Mouse (Mus musculus) cortical plate, adult 2 months (tissue): Measurements from ENCODE around the gene Npl. TPM values are rescaled to one million over a fixed set of nuclear protein-coding genes. Genes with fewer than 3 reads are reported as not detected.
A peak's percentile ranks its signal among the peaks of the same experiment; 100 is the strongest.

Source experiments
- H3K27ac ChIP-seq: fragments of 200-500 bp; 2 replicates; pipeline ENCODE4 v1.5.1; 2012; ENCODE audit warnings: low read length, control low read depth, inconsistent platforms; ENCODE audit not compliant: insufficient read depth
- H3K4me1 ChIP-seq: fragments of 200-500 bp; 2 replicates; pipeline ENCODE4 v1.6.1; 2011; ENCODE audit warnings: low read length; ENCODE audit not compliant: control insufficient read depth, insufficient read depth
- H3K4me3 ChIP-seq: fragments of 200-500 bp; 2 replicates; pipeline ENCODE4 v1.5.1; 2011; ENCODE audit warnings: mild to moderate bottlenecking, low read length, control low read depth; ENCODE audit not compliant: insufficient read depth
- CTCF ChIP-seq: fragments of 200-500 bp; IDR thresholded peaks from 2 replicates; pipeline ENCODE4 v1.5.1; 2011; ENCODE audit warnings: mild to moderate bottlenecking, control low read depth, low read length; ENCODE audit not compliant: insufficient read depth; ENCODE audit errors: extremely low read depth
- POLR2A ChIP-seq: fragments of 200-500 bp; IDR thresholded peaks from 2 replicates; pipeline ENCODE4 v1.6.1; 2011; ENCODE audit warnings: mild to moderate bottlenecking, low read length, control low read depth; ENCODE audit not compliant: insufficient read depth; ENCODE audit errors: extremely low read depth
- polyA plus RNA-seq: library from polyadenylated mRNA; depleted of rRNA; stranded (reverse); fragments of >200 nt; gene quantifications from 2 replicates; pipeline ENCODE4 v1.2.3, GENCODE M21; 2012; rRNA removed

Npl gene
- polyA plus RNA-seq, 1 experiment, result 3.3 TPM

DNA sequence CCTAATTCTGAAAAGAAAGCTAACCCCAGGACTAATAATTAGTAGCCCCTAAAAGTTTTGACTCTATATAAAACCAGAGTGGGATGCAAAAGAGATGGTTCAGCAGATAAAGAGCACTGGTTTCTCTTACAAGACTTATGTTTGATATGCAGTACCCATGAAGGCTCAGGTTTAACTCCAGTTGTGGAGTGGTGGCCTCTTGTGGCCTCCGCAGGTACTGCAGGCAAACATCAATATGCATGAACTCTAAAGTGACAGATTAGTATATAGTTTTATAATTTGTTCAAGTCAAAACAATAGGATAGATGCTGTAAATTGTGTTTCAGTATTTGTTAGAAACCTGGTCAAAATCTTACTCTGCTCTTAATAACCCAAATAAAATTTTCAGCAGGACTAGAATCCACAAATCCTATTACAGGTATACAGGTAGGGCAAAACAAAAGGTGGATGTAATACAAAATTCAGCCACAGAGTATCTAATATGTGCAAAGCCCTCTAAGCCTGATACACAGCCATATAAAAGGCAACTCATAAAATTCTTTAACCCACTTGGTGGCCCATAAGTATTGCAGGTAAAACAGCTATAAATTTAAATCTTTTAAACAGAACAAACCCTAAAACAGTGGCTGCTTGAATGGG lies 69.3 kb downstream of the Npl start:
- H3K27ac ChIP-seq, result no peak overlapping the region
- H3K4me3 ChIP-seq, result no peak overlapping the region
- TF ChIP-seq CTCF (peak; percentile 68), POLR2A (no peak)
- 0 out of 2 replicates have a peak, but pooled peaks cover 2% of the 10 kb centered on the region for H3K4me1 ChIP-seq

DNA sequence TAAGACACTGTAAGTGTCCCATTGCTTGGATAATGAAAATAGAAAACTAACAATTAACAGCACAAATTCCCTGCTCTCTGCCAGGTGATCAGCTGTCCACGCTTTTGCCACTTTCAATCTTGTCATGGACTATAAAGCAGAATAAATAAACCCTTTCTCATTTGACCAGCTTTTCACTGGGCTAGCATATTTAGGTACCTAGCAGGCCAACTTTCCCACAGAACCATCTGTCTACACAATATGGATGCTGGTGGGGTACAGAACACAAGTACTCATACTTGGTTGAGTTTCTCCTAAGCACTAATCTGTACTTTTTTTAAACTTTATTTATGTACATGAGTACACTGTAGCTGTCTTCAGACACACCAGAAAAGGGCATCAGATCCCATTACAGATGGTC lies 70.5 kb downstream of the Npl start:
- TF ChIP-seq CTCF (no peak), POLR2A (no peak)
- H3K27ac ChIP-seq, result no peak overlapping the region
- no peak overlapping the region for H3K4me3 ChIP-seq
- no peaks in the 10 kb centered on the region for H3K4me1 ChIP-seq

DNA sequence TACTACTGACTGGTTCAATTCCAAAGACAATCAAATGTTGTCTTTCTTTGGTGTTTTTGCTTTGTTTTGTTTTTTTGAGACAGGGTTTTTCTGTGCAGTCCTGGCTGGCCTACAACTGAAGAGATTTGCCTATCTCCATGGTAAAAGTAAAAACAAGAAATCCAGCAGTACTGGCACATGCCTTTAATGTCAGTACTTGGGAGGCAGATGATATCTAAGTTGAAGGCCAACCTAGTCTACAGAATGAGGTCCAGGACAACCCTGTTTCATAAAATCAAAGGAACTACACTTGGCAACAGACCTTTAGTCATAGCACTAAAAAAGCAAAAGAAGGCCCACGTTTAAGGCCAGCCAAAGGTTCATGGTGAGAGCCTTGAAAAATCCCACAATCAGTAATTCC lies 88.0 kb downstream of the Npl start:
- H3K4me3 ChIP-seq, result no peak overlapping the region
- no peak overlapping the region for H3K27ac ChIP-seq
- no peaks in the 10 kb centered on the region for H3K4me1 ChIP-seq
- TF ChIP-seq CTCF (no peak), POLR2A (no peak)

DNA sequence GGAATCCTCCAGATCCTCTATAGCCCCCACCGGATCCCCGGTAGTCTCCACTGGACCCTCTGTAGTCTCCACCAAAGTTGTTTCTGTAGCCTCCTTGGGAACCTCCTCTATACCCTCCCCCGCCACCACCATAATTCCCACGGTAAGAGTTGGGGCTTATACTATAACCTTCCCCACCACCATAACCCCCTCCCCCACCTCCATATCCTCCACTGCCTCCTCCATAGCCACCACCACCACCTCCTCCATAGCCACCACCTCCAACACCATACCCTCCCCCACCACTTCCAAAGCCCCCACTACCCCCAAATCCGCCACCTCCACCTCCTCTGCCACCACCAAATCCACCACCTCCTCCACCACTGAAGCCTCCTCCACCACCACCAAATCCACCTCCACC lies 93.7 kb downstream of the Npl start:
- TF ChIP-seq CTCF (no peak), POLR2A (no peak)
- no peak overlapping the region for H3K4me3 ChIP-seq
- H3K27ac ChIP-seq, result no peak overlapping the region
- no peaks in the 10 kb centered on the region for H3K4me1 ChIP-seq

DNA sequence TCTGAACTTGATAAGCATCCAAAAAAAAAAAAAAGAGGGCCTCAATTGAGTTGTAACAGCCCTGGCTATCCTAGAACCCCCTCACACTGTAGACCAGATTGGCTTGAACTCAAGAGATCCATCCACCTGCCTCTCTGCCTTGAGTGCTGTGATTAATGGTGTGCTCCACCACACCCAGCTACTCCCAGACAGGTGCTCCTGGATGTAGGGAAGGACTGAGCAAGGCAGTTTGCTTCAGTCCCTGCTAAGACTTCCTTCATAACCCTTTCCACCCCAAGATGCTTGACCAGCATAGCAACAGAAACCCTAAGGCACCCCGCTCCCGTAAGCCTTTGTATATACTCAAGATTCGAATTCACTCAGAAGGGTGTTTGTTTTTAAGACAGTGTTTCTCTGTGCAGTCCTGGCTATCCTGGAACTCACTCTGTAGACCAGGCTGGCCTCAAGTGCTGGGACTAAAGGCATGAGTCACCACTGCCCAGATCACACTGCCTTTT lies 96.7 kb downstream of the Npl start:
- H3K4me3 ChIP-seq, result no peak overlapping the region
- no peak overlapping the region for H3K27ac ChIP-seq
- no peaks in the 10 kb centered on the region for H3K4me1 ChIP-seq
- no peak for TF ChIP-seq CTCF
- no peak for TF ChIP-seq POLR2A

Other genes starting within 250 kb of the Npl start
- 23.2 TPM in 2 replicates for gene Lamc1, start 217.3 kb downstream of the Npl start, polyA plus RNA-seq
- 3.5 and 4.2 TPM in 2 replicates for gene Shcbp1l, start 124.9 kb downstream of the Npl start, polyA plus RNA-seq
- 46.6 and 47.2 TPM in 2 replicates for gene Dhx9, start 62.4 kb downstream of the Npl start, polyA plus RNA-seq
- gene Rgs8, start 103.0 kb upstream of the Npl start, polyA plus RNA-seq, result 43.2 and 47.3 TPM in 2 replicates
- gene Rgs16, start 190.3 kb upstream of the Npl start, polyA plus RNA-seq, result 10.9 and 13.4 TPM in 2 replicates
- 15.0 and 17.5 TPM in 2 replicates for gene Rnasel, start 199.4 kb upstream of the Npl start, polyA plus RNA-seq